Mouse (Mus musculus): ENCODE data around the gene Adap1. TPM values are rescaled to one million over a fixed set of nuclear protein-coding genes. Genes with fewer than 3 reads are reported as not detected.

Adap1 gene
- polyA plus RNA-seq, 1 experiment, result 23.2 TPM

GRCm38 (mm10) chr5:139302101-139302500, 23.3 kb downstream of the Adap1 start:
- no peak for DNase-seq (ENCODE audit: low read depth in 1 of 2, low spot score in 2 of 2)
- H3K36me3 ChIP-seq (ENCODE audit: control insufficient read depth, insufficient read depth, low read length), result no peaks in the 10 kb centered on the region; the same call in 1 of the 2 replicates
- no peak overlapping the region for H3K27ac ChIP-seq (ENCODE audit: insufficient read depth, low read length)
- TF ChIP-seq POLR2A (IDR thresholded peaks at IDR 0.05; ENCODE audit: low read depth, low read length) (no peak), CTCF (IDR thresholded peaks at IDR 0.05; ENCODE audit: extremely low read depth, insufficient read depth, insufficient read length, insufficient replicate concordance) (no peak)
- H3K4me1 ChIP-seq (ENCODE audit: control insufficient read depth, insufficient read depth, insufficient read length), result peaks cover 48% of the 10 kb centered on the region
- H3K4me3 ChIP-seq (ENCODE audit: extremely low read depth, insufficient read depth, insufficient read length), result no peak overlapping the region
- no peaks in the 10 kb centered on the region for H3K27me3 ChIP-seq (ENCODE audit: control insufficient read depth, insufficient read depth, low read length)
- WGBS, result 92% methylated on average over 6 of the region's 6 CpGs

GRCm38 (mm10) chr5:139297745-139298144, 27.7 kb downstream of the Adap1 start:
- Histone ChIP-seq H3K27ac (ENCODE audit: insufficient read depth, low read length) (no peak overlapping the region; the same call in 1 of the 2 replicates), H3K36me3 (ENCODE audit: control insufficient read depth, insufficient read depth, low read length) (no peaks in the 10 kb centered on the region), H3K4me1 (ENCODE audit: control insufficient read depth, insufficient read depth, insufficient read length) (peaks cover 49% of the 10 kb centered on the region), H3K27me3 (ENCODE audit: control insufficient read depth, insufficient read depth, low read length) (no peaks in the 10 kb centered on the region), H3K4me3 (ENCODE audit: extremely low read depth, insufficient read depth, insufficient read length) (no peak overlapping the region)
- 85% methylated on average over 5 of the region's 5 CpGs for WGBS
- TF ChIP-seq CTCF (IDR thresholded peaks at IDR 0.05; ENCODE audit: extremely low read depth, insufficient read depth, insufficient read length, insufficient replicate concordance), result no peak
- no peak for TF ChIP-seq POLR2A (IDR thresholded peaks at IDR 0.05; ENCODE audit: low read depth, low read length)
- DNase-seq (ENCODE audit: low read depth in 1 of 2, low spot score in 2 of 2), result no peak

- WGBS, result 91% methylated on average over 10 of the region's 10 CpGs
- peaks cover 47% of the 10 kb centered on the region for H3K4me1 ChIP-seq (ENCODE audit: control insufficient read depth, insufficient read depth, insufficient read length)
- no peaks in the 10 kb centered on the region for H3K27me3 ChIP-seq (ENCODE audit: control insufficient read depth, insufficient read depth, low read length)
- no peaks in the 10 kb centered on the region for H3K36me3 ChIP-seq (ENCODE audit: control insufficient read depth, insufficient read depth, low read length)
- H3K4me3 ChIP-seq (ENCODE audit: extremely low read depth, insufficient read depth, insufficient read length), result no peak overlapping the region
- no peak for DNase-seq (ENCODE audit: low read depth in 1 of 2, low spot score in 2 of 2)
- no peak overlapping the region for H3K27ac ChIP-seq (ENCODE audit: insufficient read depth, low read length)
- TF ChIP-seq CTCF (IDR thresholded peaks at IDR 0.05; ENCODE audit: extremely low read depth, insufficient read depth, insufficient read length, insufficient replicate concordance) (no peak), POLR2A (IDR thresholded peaks at IDR 0.05; ENCODE audit: low read depth, low read length) (no peak)
Observed at GRCm38 (mm10) chr5:139297092-139297491, 28.3 kb downstream of the Adap1 start.

- Histone ChIP-seq H3K4me3 (ENCODE audit: extremely low read depth, insufficient read depth, insufficient read length) (no peak overlapping the region), H3K27ac (ENCODE audit: insufficient read depth, low read length) (peak overlapping the region; percentile 60), H3K27me3 (ENCODE audit: control insufficient read depth, insufficient read depth, low read length) (no peaks in the 10 kb centered on the region), H3K36me3 (ENCODE audit: control insufficient read depth, insufficient read depth, low read length) (no peaks in the 10 kb centered on the region), H3K4me1 (ENCODE audit: control insufficient read depth, insufficient read depth, insufficient read length) (peaks cover 36% of the 10 kb centered on the region; the same call in 1 of the 2 replicates)
- WGBS, result 19% methylated on average over 2 of the region's 2 CpGs
- TF ChIP-seq POLR2A (IDR thresholded peaks at IDR 0.05; ENCODE audit: low read depth, low read length), result no peak
- DNase-seq (ENCODE audit: low read depth in 1 of 2, low spot score in 2 of 2), result no peak
Observed at GRCm38 (mm10) chr5:139294089-139294488, 31.3 kb downstream of the Adap1 start.

GRCm38 (mm10) chr5:139291811-139292560, 33.4 kb downstream of the Adap1 start:
- peaks cover 33% of the 10 kb centered on the region; the same call in 1 of the 2 replicates for H3K4me1 ChIP-seq (ENCODE audit: control insufficient read depth, insufficient read depth, insufficient read length)
- 92% methylated on average over 6 of the region's 6 CpGs for WGBS
- H3K36me3 ChIP-seq (ENCODE audit: control insufficient read depth, insufficient read depth, low read length), result no peaks in the 10 kb centered on the region
- no peak for DNase-seq (ENCODE audit: low read depth in 1 of 2, low spot score in 2 of 2)
- no peaks in the 10 kb centered on the region for H3K27me3 ChIP-seq (ENCODE audit: control insufficient read depth, insufficient read depth, low read length)
- H3K27ac ChIP-seq (ENCODE audit: insufficient read depth, low read length), result no peak overlapping the region
- no peak for TF ChIP-seq POLR2A (IDR thresholded peaks at IDR 0.05; ENCODE audit: low read depth, low read length)
- no peak overlapping the region for H3K4me3 ChIP-seq (ENCODE audit: extremely low read depth, insufficient read depth, insufficient read length)

- Histone ChIP-seq H3K4me3 (ENCODE audit: extremely low read depth, insufficient read depth, insufficient read length) (no peak overlapping the region), H3K36me3 (ENCODE audit: control insufficient read depth, insufficient read depth, low read length) (no peaks in the 10 kb centered on the region), H3K4me1 (ENCODE audit: control insufficient read depth, insufficient read depth, insufficient read length) (peaks cover 46% of the 10 kb centered on the region; the same call in 1 of the 2 replicates), H3K27me3 (ENCODE audit: control insufficient read depth, insufficient read depth, low read length) (no peaks in the 10 kb centered on the region), H3K27ac (ENCODE audit: insufficient read depth, low read length) (peak overlapping the region; percentile 6; the same call in 1 of the 2 replicates)
- no peak for DNase-seq (ENCODE audit: low read depth in 1 of 2, low spot score in 2 of 2)
- TF ChIP-seq CTCF (IDR thresholded peaks at IDR 0.05; ENCODE audit: extremely low read depth, insufficient read depth, insufficient read length, insufficient replicate concordance) (no peak), POLR2A (IDR thresholded peaks at IDR 0.05; ENCODE audit: low read depth, low read length) (no peak)
- 67% methylated on average over 12 of the region's 12 CpGs for WGBS
Observed at GRCm38 (mm10) chr5:139290467-139291259, 34.8 kb downstream of the Adap1 start.
